Mouse (Mus musculus): ENCODE data around the gene Bcl11b.

Bcl11b gene

GRCm38 (mm10) chr12:107884330-107885065, 118.9 kb downstream of the Bcl11b start:
- no peak for DNase-seq

- no peak for DNase-seq
Observed at GRCm38 (mm10) chr12:107881726-107882125, 121.7 kb downstream of the Bcl11b start.

GRCm38 (mm10) chr12:107880748-107881147, 122.7 kb downstream of the Bcl11b start:
- DNase-seq = no peak

GRCm38 (mm10) chr12:107879114-107879777, 124.2 kb downstream of the Bcl11b start:
- no peak for DNase-seq

GRCm38 (mm10) chr12:107876237-107876636, 127.2 kb downstream of the Bcl11b start:
- DNase-seq = no peak

- no peak for DNase-seq
Observed at GRCm38 (mm10) chr12:107874467-107875142, 128.8 kb downstream of the Bcl11b start.

- no peak for DNase-seq
Observed at GRCm38 (mm10) chr12:107869526-107870050, 133.8 kb downstream of the Bcl11b start.

GRCm38 (mm10) chr12:107868291-107868690, 135.1 kb downstream of the Bcl11b start:
- no peak for DNase-seq
